Mouse (Mus musculus) adrenal gland, postnatal 25 days (tissue): ENCODE data around the gene Slc5a4a. TPM values are rescaled to one million over a fixed set of nuclear protein-coding genes. Genes with fewer than 3 reads are reported as not detected.

Experiments
- DNase-seq: peaks from one replicate; pipeline ENCODE4 v3.0.0; 2021; ENCODE audit warnings: mixed read lengths
- long read RNA-seq: library from polyadenylated mRNA; stranded (forward); transcript quantifications from one replicate; pipeline ENCODE4 v2.0.0, GENCODE M21; 2021
- total RNA-seq: library from RNA; stranded (reverse); gene quantifications from 2 replicates; pipeline ENCODE4 v1.2.3, GENCODE M21; 2021

The Slc5a4a gene
- total RNA-seq, result not detected in 2 replicates
- long read RNA-seq, result 0 reads

GRCm38 (mm10) chr10:76147278-76147677, at the start of gene Slc5a4a:
Slc5a4a (plus strand) TSS chr10:76147451.
- no peak for DNase-seq

GRCm38 (mm10) chr10:76110861-76111260, 36.4 kb upstream of the Slc5a4a start, which contains the start of gene Slc5a4b:
Slc5a4b (minus strand) TSS chr10:76110961.
- DNase-seq, result no peak

GRCm38 (mm10) chr10:76117966-76118365, 29.3 kb upstream of the Slc5a4a start:
- peak; percentile 80 for DNase-seq

GRCm38 (mm10) chr10:76118741-76119140, 28.5 kb upstream of the Slc5a4a start:
- no peak for DNase-seq

GRCm38 (mm10) chr10:76120124-76120711, 27.0 kb upstream of the Slc5a4a start:
- DNase-seq, result no peak

GRCm38 (mm10) chr10:76121495-76121894, 25.8 kb upstream of the Slc5a4a start:
- DNase-seq, result no peak

GRCm38 (mm10) chr10:76132506-76132905, 14.7 kb upstream of the Slc5a4a start:
- DNase-seq, result no peak

- DNase-seq, result no peak
These were observed 10.9 kb upstream of the Slc5a4a start for GRCm38 (mm10) chr10:76136318-76136717.

- no peak for DNase-seq
These were observed 405 bp upstream of the Slc5a4a start for GRCm38 (mm10) chr10:76146846-76147245.

GRCm38 (mm10) chr10:76155911-76156310, 8.7 kb downstream of the Slc5a4a start:
- no peak for DNase-seq

- no peak for DNase-seq
These were observed 10.3 kb downstream of the Slc5a4a start for GRCm38 (mm10) chr10:76157528-76157927.

- no peak for DNase-seq
These were observed 10.8 kb downstream of the Slc5a4a start for GRCm38 (mm10) chr10:76158009-76158408.

GRCm38 (mm10) chr10:76174899-76175298, 27.6 kb downstream of the Slc5a4a start:
- no peak for DNase-seq

GRCm38 (mm10) chr10:76185216-76185615, 38.0 kb downstream of the Slc5a4a start:
- DNase-seq, result no peak

- DNase-seq, result no peak
These were observed 40.8 kb downstream of the Slc5a4a start for GRCm38 (mm10) chr10:76188010-76188409.

GRCm38 (mm10) chr10:76201416-76201815, 54.2 kb downstream of the Slc5a4a start:
- DNase-seq, result no peak

GRCm38 (mm10) chr10:76201978-76202377, 54.7 kb downstream of the Slc5a4a start:
- peak; percentile 78 for DNase-seq

GRCm38 (mm10) chr10:76203798-76204283, 56.6 kb downstream of the Slc5a4a start:
- DNase-seq, result no peak

- no peak for DNase-seq
These were observed 60.1 kb downstream of the Slc5a4a start for GRCm38 (mm10) chr10:76207262-76207796.

GRCm38 (mm10) chr10:76209241-76209640, 62.0 kb downstream of the Slc5a4a start:
- no peak for DNase-seq

- DNase-seq, result no peak
These were observed 63.6 kb downstream of the Slc5a4a start for GRCm38 (mm10) chr10:76210806-76211205.

- DNase-seq, result no peak
These were observed 64.9 kb downstream of the Slc5a4a start for GRCm38 (mm10) chr10:76212121-76212520.

GRCm38 (mm10) chr10:76214161-76214560, 66.9 kb downstream of the Slc5a4a start:
- DNase-seq, result no peak

- DNase-seq, result no peak
These were observed 69.8 kb downstream of the Slc5a4a start for GRCm38 (mm10) chr10:76217056-76217455.
